Mouse (Mus musculus) right cerebral cortex, adult 18-20 months (tissue): ENCODE measurements around the gene Lrrfip1.

Experiments used
- DNase-seq: peaks from one replicate; pipeline ENCODE4 v3.0.0; 2022; ENCODE audit warnings: mixed read lengths

The Lrrfip1 gene

GRCm38 (mm10) chr1:90998891-90999611 is 514 bp downstream of the Lrrfip1 start:
- no peak for DNase-seq

DNA sequence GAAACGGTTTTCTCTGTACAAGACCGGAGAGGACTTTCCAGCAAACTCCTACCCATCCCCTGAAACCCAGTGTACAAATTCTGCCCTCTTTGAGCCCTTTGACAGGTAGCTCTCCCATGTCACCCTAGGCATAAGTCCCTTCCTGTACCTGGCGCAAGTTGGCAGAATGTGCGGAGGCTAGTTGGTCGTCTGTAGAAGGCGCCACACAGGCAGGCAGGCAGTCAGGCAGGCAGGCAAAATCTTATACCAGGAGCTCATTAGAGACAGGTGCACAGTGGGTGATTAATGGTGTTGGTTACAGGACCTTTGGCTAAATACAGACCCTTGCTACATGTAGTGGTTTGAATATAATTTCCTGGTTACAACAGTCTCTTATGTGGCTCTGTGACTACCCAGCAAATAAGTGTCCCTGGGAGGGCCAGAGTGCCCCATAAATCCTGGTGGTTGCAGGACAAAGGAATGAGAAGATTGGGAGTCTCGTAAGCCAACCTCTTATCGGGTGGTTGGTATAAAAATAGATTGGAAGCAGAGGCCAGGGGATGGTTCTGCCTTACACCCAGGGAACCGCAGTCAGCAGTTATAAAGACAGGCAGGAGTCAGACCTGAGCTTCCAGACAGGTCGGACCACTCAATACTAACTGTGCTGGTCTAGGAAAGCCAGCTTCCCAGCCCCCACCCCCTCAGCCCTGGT is 1.5 kb downstream of the Lrrfip1 start:
- no peak for DNase-seq

GRCm38 (mm10) chr1:91001101-91001500 is 2.6 kb downstream of the Lrrfip1 start:
- no peak for DNase-seq

GRCm38 (mm10) chr1:91001871-91002539 is 3.5 kb downstream of the Lrrfip1 start:
- no peak for DNase-seq

DNA sequence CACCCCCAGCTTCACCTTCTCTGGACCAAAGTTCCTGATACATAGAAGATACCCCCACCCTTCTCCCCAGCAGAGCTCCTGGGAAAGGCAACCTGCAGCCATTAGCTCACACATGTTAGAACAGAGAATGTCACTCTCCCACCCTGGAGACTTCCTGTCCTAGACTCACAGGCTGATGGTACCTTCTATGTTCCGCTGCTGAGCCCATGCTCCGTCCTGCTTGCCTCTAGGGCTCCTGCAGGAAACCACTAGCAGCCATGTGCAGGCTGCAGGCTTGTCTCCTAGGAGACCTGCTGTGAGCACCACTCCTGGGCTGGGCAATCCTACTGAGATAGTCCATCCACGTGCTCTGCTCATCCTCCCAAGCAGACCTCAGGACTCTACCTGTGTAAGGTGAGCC is 4.1 kb downstream of the Lrrfip1 start:
- no peak for DNase-seq

DNA sequence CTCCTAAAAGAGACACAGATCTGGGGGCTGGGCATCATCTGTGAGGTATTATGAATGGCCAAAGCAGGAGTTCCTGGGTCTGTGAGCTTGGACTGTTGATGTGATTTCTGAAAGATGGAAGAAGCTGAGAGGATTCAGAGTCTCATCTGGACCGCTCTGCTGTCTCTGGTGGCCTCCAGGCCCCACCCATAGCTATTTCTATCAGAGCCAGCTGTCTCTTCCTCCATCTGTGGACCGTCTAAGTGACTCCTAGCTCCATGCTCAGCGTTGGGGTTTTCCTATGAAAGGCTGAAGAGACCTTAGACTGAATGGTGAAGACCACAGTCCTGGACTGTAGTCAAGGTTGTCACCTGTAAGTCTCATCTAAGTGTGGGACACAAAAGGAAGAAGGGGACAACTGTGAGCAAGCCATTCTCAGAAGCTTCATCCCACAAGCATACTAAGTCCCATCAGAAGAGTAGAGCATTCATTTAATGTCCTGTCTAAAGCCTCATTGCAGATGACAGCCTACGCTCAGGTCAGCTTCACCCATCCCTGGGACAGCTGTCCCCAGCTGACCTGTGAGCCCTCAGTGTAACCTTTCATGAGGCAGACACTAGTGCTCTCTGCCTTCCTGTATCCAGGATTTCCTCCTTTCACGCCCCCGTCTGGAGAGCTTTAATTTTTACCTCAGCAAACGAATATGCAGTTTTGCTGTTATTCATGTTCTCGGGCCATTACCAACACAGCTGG is 5.2 kb downstream of the Lrrfip1 start:
- DNase-seq = no peak

DNA sequence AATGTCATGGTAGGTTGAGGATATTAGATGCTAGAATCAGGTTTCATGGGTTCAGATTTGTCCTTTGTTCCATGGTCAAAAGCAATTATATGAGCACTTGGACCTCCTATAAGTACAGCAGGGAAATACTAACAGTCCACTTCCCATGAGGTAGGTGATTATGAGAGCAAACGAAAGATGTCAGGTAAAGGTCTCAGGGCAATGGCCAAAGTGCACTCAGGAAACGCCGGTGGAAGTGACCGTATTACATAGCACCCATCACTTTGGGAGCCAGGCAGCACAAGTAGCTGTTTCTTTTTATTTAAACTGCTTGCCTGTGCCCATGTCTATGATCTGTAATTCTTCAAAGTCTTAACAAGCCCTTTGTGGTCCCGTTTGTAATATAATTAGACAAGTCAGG is 7.5 kb downstream of the Lrrfip1 start:
- no peak for DNase-seq

DNA sequence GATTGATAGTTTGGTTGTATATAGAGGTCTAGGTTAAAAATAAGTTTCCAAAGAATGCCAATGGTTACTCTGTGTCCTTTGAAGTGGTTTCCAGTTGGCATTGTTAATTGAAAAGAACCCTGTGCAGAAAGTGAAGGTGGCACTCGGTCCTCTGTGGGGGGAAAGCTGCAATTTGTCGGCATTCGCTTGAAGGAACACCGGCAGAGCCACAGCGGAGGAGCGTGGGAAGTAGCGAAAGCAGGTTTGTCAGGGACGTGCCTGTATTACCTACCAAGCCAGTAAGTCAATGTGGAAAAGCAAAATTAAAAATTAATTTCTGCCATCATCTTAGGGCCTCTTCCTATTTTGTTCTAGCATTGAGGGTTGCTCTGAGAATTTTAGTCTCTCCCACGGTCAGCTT is 8.2 kb downstream of the Lrrfip1 start:
- DNase-seq = no peak

- DNase-seq = no peak
Observed at GRCm38 (mm10) chr1:91008147-91008682, 9.7 kb downstream of the Lrrfip1 start.

- no peak for DNase-seq
Observed at GRCm38 (mm10) chr1:91008746-91009145, 10.2 kb downstream of the Lrrfip1 start.

DNA sequence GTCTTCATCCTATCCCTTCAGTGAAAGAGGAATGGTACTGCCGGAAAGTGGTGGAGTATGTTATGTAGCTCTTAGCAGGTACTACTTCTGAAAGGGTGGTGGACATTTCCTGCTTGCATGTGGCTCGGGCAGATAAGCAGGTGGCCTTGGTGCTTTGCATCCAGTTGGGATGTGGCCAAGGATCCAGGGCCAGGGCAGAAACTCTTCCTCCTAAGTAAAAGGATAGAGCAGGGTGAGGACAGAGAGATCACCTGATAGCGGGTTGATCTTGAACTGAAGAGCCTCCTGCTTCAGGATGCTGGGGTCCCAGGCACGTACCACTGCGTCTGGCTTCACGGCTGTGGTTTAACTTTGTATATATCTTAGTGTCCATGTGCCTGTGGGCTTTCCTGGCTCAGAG is 10.7 kb downstream of the Lrrfip1 start:
- no peak for DNase-seq

DNA sequence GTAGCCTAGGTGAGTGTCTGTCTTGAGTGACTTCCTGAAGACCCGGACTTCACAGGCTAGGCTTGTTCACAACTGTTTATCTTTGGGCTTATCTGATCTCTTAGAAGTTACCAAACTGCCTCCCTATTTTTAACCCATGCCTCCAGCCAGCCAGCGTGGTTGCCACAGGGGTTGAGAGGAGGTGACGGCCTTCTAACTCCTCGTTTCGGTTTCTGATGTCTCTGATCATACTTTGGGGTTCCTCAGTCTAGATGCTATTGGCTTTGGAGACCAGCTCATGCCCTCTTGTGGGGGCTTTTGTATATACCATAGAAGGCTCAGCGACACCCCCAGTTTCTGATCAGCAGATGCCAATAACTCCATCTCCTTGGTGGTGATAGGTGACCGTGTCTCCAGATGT is 11.7 kb downstream of the Lrrfip1 start:
- DNase-seq = no peak

- DNase-seq = no peak
Observed at GRCm38 (mm10) chr1:91010716-91011115, 12.2 kb downstream of the Lrrfip1 start.

GRCm38 (mm10) chr1:91011336-91011735 is 12.8 kb downstream of the Lrrfip1 start:
- no peak for DNase-seq

- no peak for DNase-seq
Observed at GRCm38 (mm10) chr1:91013803-91014202, 15.3 kb downstream of the Lrrfip1 start.

- DNase-seq = no peak
Observed at GRCm38 (mm10) chr1:91015571-91015970, 17.0 kb downstream of the Lrrfip1 start.

GRCm38 (mm10) chr1:91017111-91017758 is 18.7 kb downstream of the Lrrfip1 start:
- DNase-seq = peak; percentile 26

DNA sequence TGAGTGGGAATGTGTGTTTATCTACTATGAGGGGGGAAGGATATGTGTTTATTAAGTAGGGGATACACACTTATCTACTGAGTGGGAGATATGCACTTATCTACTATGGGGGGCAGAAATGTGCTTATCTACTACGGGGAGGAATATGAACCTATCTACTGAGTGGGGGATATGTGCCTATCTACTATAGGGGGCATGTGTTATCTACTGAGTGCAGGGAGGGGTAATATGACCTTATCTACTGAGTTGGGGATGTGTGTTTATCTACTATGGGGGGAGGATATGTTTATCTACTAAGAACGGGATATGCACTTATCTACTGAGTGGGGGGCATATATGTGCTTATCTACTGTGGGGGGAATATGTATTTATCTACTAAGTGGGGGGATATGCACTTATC is 20.8 kb downstream of the Lrrfip1 start:
- no peak for DNase-seq

GRCm38 (mm10) chr1:91021304-91021703 is 22.8 kb downstream of the Lrrfip1 start:
- DNase-seq = no peak

- peak; percentile 62 for DNase-seq
Observed at GRCm38 (mm10) chr1:91022157-91022895, 23.8 kb downstream of the Lrrfip1 start.

GRCm38 (mm10) chr1:91023230-91023629 is 24.7 kb downstream of the Lrrfip1 start:
- DNase-seq = no peak

DNA sequence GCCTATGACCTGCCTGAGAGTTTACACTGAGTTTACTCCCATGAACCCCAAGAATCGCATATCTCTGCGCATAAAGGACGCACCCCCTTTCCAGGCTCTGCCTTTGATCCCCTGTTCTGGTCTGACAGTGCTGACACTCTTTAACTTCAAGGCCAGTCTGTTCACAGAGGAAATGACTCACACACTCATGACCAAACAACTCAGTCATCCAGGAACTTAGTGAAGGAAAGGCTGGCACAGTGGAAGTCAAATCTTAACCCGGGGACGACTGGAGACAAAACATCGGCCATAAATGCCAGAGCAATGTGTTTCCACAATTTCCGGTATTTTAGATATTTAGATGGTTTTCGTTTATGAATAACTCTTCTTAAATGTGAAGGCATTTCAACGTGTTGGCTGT is 25.4 kb downstream of the Lrrfip1 start:
- no peak for DNase-seq
